Mouse (Mus musculus) embryonic facial prominence, embryonic 10.5 days (tissue): ENCODE data around the gene Lnx2. TPM values are rescaled to one million over a fixed set of nuclear protein-coding genes. Genes with fewer than 3 reads are reported as not detected.

ENCODE experiments used
- DNase-seq: peaks from one replicate; pipeline ENCODE4 v3.0.0-alpha.2; 2017; ENCODE audit warnings: low spot score
- H3K27ac ChIP-seq: fragments of 300-500 bp; sonication (generic); replicated peaks from 2 replicates; pipeline ENCODE4 v1.5.1; 2016; ENCODE audit warnings: mild to moderate bottlenecking
- H3K27me3 ChIP-seq: fragments of 300-500 bp; sonication (generic); replicated peaks from 2 replicates; pipeline ENCODE4 v1.6.1; 2016; ENCODE audit warnings: low read depth, mild to moderate bottlenecking; ENCODE audit not compliant: poor library complexity, severe bottlenecking
- H3K36me3 ChIP-seq: fragments of 300-500 bp; sonication (generic); replicated peaks from 2 replicates; pipeline ENCODE4 v1.6.1; 2016; ENCODE audit warnings: mild to moderate bottlenecking, moderate library complexity
- H3K4me1 ChIP-seq: fragments of 300-500 bp; sonication (generic); 2 replicates; pipeline ENCODE4 v1.6.1; 2016
- H3K4me3 ChIP-seq: fragments of 300-500 bp; sonication (generic); 2 replicates; pipeline ENCODE4 v1.5.1; 2016; ENCODE audit warnings: mild to moderate bottlenecking, moderate library complexity
- H3K9me3 ChIP-seq: fragments of 300-500 bp; sonication (generic); 2 replicates; pipeline ENCODE4 v1.6.1; 2016; ENCODE audit warnings: mild to moderate bottlenecking
- WGBS: fragments of 180-500 bp; shearing (Covaris S2); methylation state at CpG from one replicate; pipeline ENCODE4 v1.1.7; 2016; 5-methylcytosine and 5-hydroxymethylcytosine counted together
- polyA plus RNA-seq: library from polyadenylated mRNA; unstranded; fragments of >200 nt; fragmentation: Nextera tagmentation; extraction: Ambion mirVana; gene quantifications from 2 replicates; pipeline ENCODE4 v1.2.1, GENCODE M21; 2016

Lnx2 gene
- polyA plus RNA-seq, 1 experiment from 2014 or later, result 11.6 TPM

GRCm38 (mm10) chr5:147041965-147042937, 34.1 kb downstream of the Lnx2 start:
- Histone ChIP-seq H3K4me1 (peaks cover 35% of the 10 kb centered on the region), H3K36me3 (peaks cover 14% of the 10 kb centered on the region), H3K27ac (no peak overlapping the region), H3K9me3 (no peaks in the 10 kb centered on the region), H3K27me3 (no peaks in the 10 kb centered on the region), H3K4me3 (no peak overlapping the region)
- no peak for DNase-seq
- WGBS, result 80% methylated on average over 40 of the region's 40 CpGs

- no peaks in the 10 kb centered on the region for H3K9me3 ChIP-seq
- H3K27me3 ChIP-seq, result no peaks in the 10 kb centered on the region
- H3K4me1 ChIP-seq, result peaks cover 40% of the 10 kb centered on the region
- WGBS, result 82% methylated on average over 5 of the region's 5 CpGs
- DNase-seq, result no peak
- no peak overlapping the region for H3K4me3 ChIP-seq
- no peak overlapping the region for H3K27ac ChIP-seq
- peaks cover 14% of the 10 kb centered on the region for H3K36me3 ChIP-seq
These were observed 37.0 kb downstream of the Lnx2 start for GRCm38 (mm10) chr5:147039394-147039793.

GRCm38 (mm10) chr5:147037601-147038000, 38.8 kb downstream of the Lnx2 start:
- Histone ChIP-seq H3K27me3 (no peaks in the 10 kb centered on the region), H3K4me3 (no peak overlapping the region), H3K4me1 (peaks cover 34% of the 10 kb centered on the region), H3K36me3 (peaks cover 20% of the 10 kb centered on the region), H3K9me3 (no peaks in the 10 kb centered on the region), H3K27ac (peak overlapping the region; percentile 48; the same call in 1 of the 2 replicates)
- WGBS, result 72% methylated on average over 3 of the region's 3 CpGs
- DNase-seq, result no peak

GRCm38 (mm10) chr5:147036661-147037060, 39.7 kb downstream of the Lnx2 start:
- Histone ChIP-seq H3K4me3 (no peak overlapping the region), H3K36me3 (peaks cover 23% of the 10 kb centered on the region), H3K4me1 (peaks cover 32% of the 10 kb centered on the region), H3K27ac (peak overlapping the region; percentile 40), H3K9me3 (no peaks in the 10 kb centered on the region), H3K27me3 (no peaks in the 10 kb centered on the region)
- 86% methylated on average over 5 of the region's 5 CpGs for WGBS
- no peak for DNase-seq

- Histone ChIP-seq H3K27me3 (no peaks in the 10 kb centered on the region), H3K4me1 (peaks cover 32% of the 10 kb centered on the region), H3K4me3 (no peak overlapping the region), H3K9me3 (no peaks in the 10 kb centered on the region), H3K36me3 (peaks cover 24% of the 10 kb centered on the region), H3K27ac (peak overlapping the region; percentile 40; the same call in 1 of the 2 replicates)
- WGBS, result 77% methylated on average over 10 of the region's 10 CpGs
- DNase-seq, result no peak
These were observed 40.4 kb downstream of the Lnx2 start for GRCm38 (mm10) chr5:147036028-147036427.

- no peaks in the 10 kb centered on the region for H3K9me3 ChIP-seq
- no peak overlapping the region for H3K4me3 ChIP-seq
- H3K27ac ChIP-seq, result no peak overlapping the region
- 90% methylated on average over 6 of the region's 6 CpGs for WGBS
- H3K36me3 ChIP-seq, result peaks cover 19% of the 10 kb centered on the region
- no peak for DNase-seq
- H3K4me1 ChIP-seq, result peaks cover 32% of the 10 kb centered on the region
- H3K27me3 ChIP-seq, result no peaks in the 10 kb centered on the region
These were observed 41.1 kb downstream of the Lnx2 start for GRCm38 (mm10) chr5:147035301-147035700.

GRCm38 (mm10) chr5:147034283-147034682, 42.1 kb downstream of the Lnx2 start:
- WGBS, result 80% methylated on average over 12 of the region's 12 CpGs
- H3K9me3 ChIP-seq, result no peaks in the 10 kb centered on the region
- H3K4me3 ChIP-seq, result no peak overlapping the region
- DNase-seq, result no peak
- peaks cover 29% of the 10 kb centered on the region for H3K4me1 ChIP-seq
- H3K27ac ChIP-seq, result no peak overlapping the region
- peaks cover 19% of the 10 kb centered on the region for H3K36me3 ChIP-seq
- H3K27me3 ChIP-seq, result no peaks in the 10 kb centered on the region

- Histone ChIP-seq H3K36me3 (peaks cover 30% of the 10 kb centered on the region), H3K9me3 (no peaks in the 10 kb centered on the region), H3K27ac (no peak overlapping the region), H3K27me3 (no peaks in the 10 kb centered on the region), H3K4me3 (no peak overlapping the region), H3K4me1 (peaks cover 19% of the 10 kb centered on the region)
- 86% methylated on average over 13 of the region's 13 CpGs for WGBS
- DNase-seq, result no peak
These were observed 43.2 kb downstream of the Lnx2 start for GRCm38 (mm10) chr5:147033155-147033554.

GRCm38 (mm10) chr5:147031281-147031680, 45.1 kb downstream of the Lnx2 start:
- peaks cover 2% of the 10 kb centered on the region for H3K4me1 ChIP-seq
- H3K4me3 ChIP-seq, result no peak overlapping the region
- peaks cover 46% of the 10 kb centered on the region for H3K36me3 ChIP-seq
- no peaks in the 10 kb centered on the region for H3K9me3 ChIP-seq
- H3K27ac ChIP-seq, result no peak overlapping the region
- DNase-seq, result no peak
- H3K27me3 ChIP-seq, result no peaks in the 10 kb centered on the region
- 91% methylated on average over 14 of the region's 14 CpGs for WGBS

- no peak for DNase-seq
- H3K27me3 ChIP-seq, result no peaks in the 10 kb centered on the region
- H3K36me3 ChIP-seq, result peaks cover 47% of the 10 kb centered on the region
- H3K9me3 ChIP-seq, result no peaks in the 10 kb centered on the region
- 85% methylated on average over 24 of the region's 24 CpGs for WGBS
- H3K4me3 ChIP-seq, result no peak overlapping the region
- no peaks in the 10 kb centered on the region for H3K4me1 ChIP-seq
- no peak overlapping the region for H3K27ac ChIP-seq
These were observed 51.9 kb downstream of the Lnx2 start for GRCm38 (mm10) chr5:147024331-147025034.

- 88% methylated on average over 18 of the region's 18 CpGs for WGBS
- Histone ChIP-seq H3K4me1 (no peaks in the 10 kb centered on the region), H3K27me3 (no peaks in the 10 kb centered on the region), H3K27ac (no peak overlapping the region), H3K9me3 (no peaks in the 10 kb centered on the region), H3K36me3 (peaks cover 49% of the 10 kb centered on the region), H3K4me3 (no peak overlapping the region)
- no peak for DNase-seq
These were observed 53.0 kb downstream of the Lnx2 start for GRCm38 (mm10) chr5:147023245-147023970.

- Histone ChIP-seq H3K36me3 (peaks cover 36% of the 10 kb centered on the region), H3K27me3 (no peaks in the 10 kb centered on the region), H3K4me3 (no peak overlapping the region), H3K27ac (no peak overlapping the region), H3K4me1 (peaks cover 5% of the 10 kb centered on the region; the same call in 1 of the 2 replicates), H3K9me3 (no peaks in the 10 kb centered on the region)
- no peak for DNase-seq
- 70% methylated on average over 5 of the region's 5 CpGs for WGBS
These were observed 54.7 kb downstream of the Lnx2 start for GRCm38 (mm10) chr5:147021546-147022265.
